In genomic region chr1:169672272-169672671, GRCm38 (mm10) we compare ENCODE assay signal across 24 mouse cellular contexts. TPM values are rescaled to one million over a fixed set of nuclear protein-coding genes. Genes with fewer than 3 reads are reported as not detected.
DNase-seq lines count a peak whose midpoint lies in the region; ATAC-seq and TF ChIP-seq lines count a peak whose summit lies in the region.
"Had no signal": no experiment of that assay in that cellular context is flagged by ENCODE, and none has a peak within 500 bp of the region (broad histone marks: within the 10 kb centered on the region; RNA-seq: fewer than 3 reads in every experiment).

No protein-coding gene starts in this region.

- ATAC-seq in heart, embryonic 13.5 days (ENCODE audit: extremely low read depth, insufficient number of reproducible peaks, low FRiP score, low TSS enrichment) = no peak
- no peak for ATAC-seq in lung, embryonic 14.5 days (ENCODE audit: insufficient read depth)
- ATAC-seq in hindbrain, embryonic 16.5 days = no peak
- ATAC-seq: activated CD4-positive, CD25-positive, alpha-beta regulatory T cell, adult 4 months; CD4-positive, CD25-positive, alpha-beta regulatory T cell, adult 4 months; forebrain, embryonic 16.5 days; hindbrain, postnatal 0 days had no signal

- 0 out of 2 replicates have a peak overlapping the region, but pooled peaks have one; percentile 4 for H3K27ac ChIP-seq in heart, embryonic 13.5 days (replicated peaks)
- no peak overlapping the region for H3K27ac ChIP-seq in lung, embryonic 14.5 days (ENCODE audit: low read depth)
- no peak overlapping the region for H3K27ac ChIP-seq in hindbrain, embryonic 16.5 days (ENCODE audit: low read depth, low read length)
- H3K27ac ChIP-seq: embryonic facial prominence, embryonic 12.5 days; forebrain, embryonic 12.5 days; hindbrain, embryonic 12.5 days; hindbrain, postnatal 0 days had no signal

- no peak for TF ChIP-seq CTCF in lung, embryonic 14.5 days (IDR thresholded peaks at IDR 0.05; ENCODE audit: low read depth)

- H3K4me3 ChIP-seq in heart, embryonic 13.5 days = no peak overlapping the region
- no peak overlapping the region for H3K4me3 ChIP-seq in lung, embryonic 14.5 days (ENCODE audit: low read depth, low read length)
- H3K4me3 ChIP-seq in hindbrain, embryonic 16.5 days (ENCODE audit: low read length) = no peak overlapping the region
- H3K4me3 ChIP-seq: embryonic facial prominence, embryonic 12.5 days; forebrain, embryonic 12.5 days; heart, adult 2 months; heart, embryonic 12.5 days; hindbrain, embryonic 12.5 days had no signal

- no peaks in the 10 kb centered on the region for H3K36me3 ChIP-seq in heart, embryonic 13.5 days
- H3K36me3 ChIP-seq in lung, embryonic 14.5 days (ENCODE audit: insufficient read depth) = no peaks in the 10 kb centered on the region
- H3K36me3 ChIP-seq in hindbrain, embryonic 16.5 days (ENCODE audit: control insufficient read depth, insufficient read depth, low read length) = no peaks in the 10 kb centered on the region
- H3K36me3 ChIP-seq: embryonic facial prominence, embryonic 12.5 days; forebrain, embryonic 12.5 days; G1E; heart, embryonic 12.5 days; hindbrain, embryonic 12.5 days had no signal

- no peak overlapping the region for H3K9ac ChIP-seq in heart, embryonic 13.5 days
- no peak overlapping the region for H3K9ac ChIP-seq in lung, embryonic 14.5 days
- no peak overlapping the region for H3K9ac ChIP-seq in hindbrain, embryonic 16.5 days (ENCODE audit: low read depth, low read length)
- H3K9ac ChIP-seq: embryonic facial prominence, embryonic 12.5 days; forebrain, embryonic 12.5 days; heart, embryonic 12.5 days; hindbrain, embryonic 12.5 days had no signal

- no peaks in the 10 kb centered on the region for H3K27me3 ChIP-seq in heart, embryonic 13.5 days (replicated peaks)
- H3K27me3 ChIP-seq in lung, embryonic 14.5 days (ENCODE audit: insufficient read depth, low read length) = no peaks in the 10 kb centered on the region
- no peaks in the 10 kb centered on the region for H3K27me3 ChIP-seq in hindbrain, embryonic 16.5 days (replicated peaks; ENCODE audit: control insufficient read depth, insufficient read depth, low read length)
- H3K27me3 ChIP-seq: embryonic facial prominence, embryonic 12.5 days; forebrain, embryonic 12.5 days; heart, embryonic 12.5 days; hindbrain, embryonic 12.5 days had no signal

- DNase-seq in heart, postnatal 36 days = no peak
- DNase-seq in lung, embryonic 14.5 days = peak; percentile 23
- DNase-seq in lung, postnatal 36 days = no peak
- peak; percentile 14 for DNase-seq in adipocyte (ENCODE audit: low spot score)
- no peak for DNase-seq in gastrocnemius, postnatal 36 days
- DNase-seq: adrenal gland, postnatal 10 days; B cell, adult 2 months; cerebellum, adult 11-12 months; cerebellum, adult 9-10 months; cerebellum, postnatal 25 days; heart, adult 2 months; kidney, adult 11 months; kidney, adult 9 months had no signal

- no peaks in the 10 kb centered on the region for H3K9me3 ChIP-seq in heart, embryonic 13.5 days
- no peaks in the 10 kb centered on the region for H3K9me3 ChIP-seq in lung, embryonic 14.5 days (ENCODE audit: low read depth, low read length)
- no peaks in the 10 kb centered on the region for H3K9me3 ChIP-seq in hindbrain, embryonic 16.5 days (ENCODE audit: control insufficient read depth, low read length)
- H3K9me3 ChIP-seq: embryonic facial prominence, embryonic 12.5 days; forebrain, embryonic 12.5 days; heart, embryonic 12.5 days; hindbrain, embryonic 12.5 days had no signal

- WGBS in heart, embryonic 13.5 days = 63% methylated on average over 4 of the region's 4 CpGs
- WGBS in lung, embryonic 14.5 days = 57% methylated on average over 4 of the region's 4 CpGs
- WGBS in hindbrain, embryonic 16.5 days = 59% methylated on average over 4 of the region's 4 CpGs

- H3K4me1 ChIP-seq in heart, embryonic 13.5 days = no peaks in the 10 kb centered on the region
- H3K4me1 ChIP-seq in lung, embryonic 14.5 days (ENCODE audit: insufficient read depth) = no peaks in the 10 kb centered on the region
- H3K4me1 ChIP-seq in hindbrain, embryonic 16.5 days (ENCODE audit: control insufficient read depth, insufficient read depth, low read depth, low read length) = no peaks in the 10 kb centered on the region
- H3K4me1 ChIP-seq: forebrain, embryonic 12.5 days; heart, embryonic 12.5 days; hindbrain, embryonic 12.5 days had no signal

- intact Hi-C loops in heart, postnatal 36 days (cut with DNase I) = loop anchor here (5.0 kb wide), 2 partner anchors 140 to 465 kb away; partner anchors contain the start of gene Nuf2
- intact Hi-C loops in gastrocnemius, postnatal 36 days (cut with DNase I) = loop anchor here (10.0 kb wide), 1 partner anchor 137 kb away; the partner anchor contains the start of gene Nuf2

- no peak overlapping the region for H3K4me2 ChIP-seq in heart, embryonic 13.5 days
- H3K4me2 ChIP-seq in lung, embryonic 14.5 days = no peak overlapping the region
- H3K4me2 ChIP-seq in hindbrain, embryonic 16.5 days (ENCODE audit: low read length) = no peak overlapping the region
- H3K4me2 ChIP-seq: embryonic facial prominence, embryonic 12.5 days; forebrain, embryonic 12.5 days; heart, embryonic 12.5 days; hindbrain, embryonic 12.5 days had no signal

RNA-seq across cellular contexts. Expression of gene Rgs5, which starts 17.0 kb away (rescaled TPM):
- polyA plus RNA-seq in heart, embryonic 13.5 days (2015; fragmentation: Nextera tagmentation; extraction: Ambion mirVana) = 4.6 and 6.9 TPM in 2 replicates
- 100 to 1,000 TPM; 287 to 332 TPM for total RNA-seq in heart, postnatal 36 days (2021)
- 8.8 TPM in 2 replicates for polyA plus RNA-seq in lung, embryonic 14.5 days (2014; fragmentation: Nextera tagmentation; extraction: Ambion mirVana)
- total RNA-seq in gastrocnemius, postnatal 36 days (2021) = 100 to 1,000 TPM; 158 to 167 TPM
- 17.7 and 17.9 TPM in 2 replicates for polyA plus RNA-seq in hindbrain, embryonic 16.5 days (2015; fragmentation: Nextera tagmentation; extraction: Ambion mirVana)
- polyA plus RNA-seq: activated CD4-positive, CD25-positive, alpha-beta regulatory T cell, adult 4 months; G1E had no signal

Comparison
In these comparisons a context has a peak if more than half of its experiments do, and no peak if none do; other contexts are left out.
1. DNase-seq: peak in lung, embryonic 14.5 days (single experiment) and adipocyte (single experiment); none in heart, postnatal 36 days (0 of 2), lung, postnatal 36 days (single experiment) and gastrocnemius, postnatal 36 days (0 of 2).